8 mouse cellular contexts compared by ENCODE assay signal in genomic region chr16:32803252-32803853, GRCm38 (mm10). TPM values are rescaled to one million over a fixed set of nuclear protein-coding genes. Genes with fewer than 3 reads are reported as not detected.
DNase-seq lines count a peak whose midpoint lies in the region; ATAC-seq and TF ChIP-seq lines count a peak whose summit lies in the region.
"Had no signal": no experiment of that assay in that cellular context is flagged by ENCODE, and none has a peak within 500 bp of the region (broad histone marks: within the 10 kb centered on the region; RNA-seq: fewer than 3 reads in every experiment).

No protein-coding gene starts in this region.

- no peaks in the 10 kb centered on the region for H3K9me3 ChIP-seq in ES-E14 (ENCODE audit: control insufficient read depth, insufficient read depth, low read depth, low read length)
- H3K9me3 ChIP-seq in heart, embryonic 15.5 days (replicated peaks) = no peaks in the 10 kb centered on the region

- in situ Hi-C loops in ES-E14 (cut with MboI; ENCODE audit: low sequenced_read_pairs in 2 of 2, unreplicated experiment in 2 of 2) = no loop called here

- peak overlapping the region; percentile 66; the same call in 1 of the 2 replicates for H3K27ac ChIP-seq in ES-E14 (ENCODE audit: insufficient read depth, low read depth, low read length, poor library complexity, severe bottlenecking)
- peak overlapping the region; percentile 50 for H3K27ac ChIP-seq in heart, embryonic 15.5 days

- H3K4me1 ChIP-seq in ES-E14 (ENCODE audit: control insufficient read depth in 2 of 2, insufficient read depth in 2 of 2, low read length in 2 of 2, poor library complexity in 1 of 2) = peaks cover 8 to 24% of the 10 kb centered on the region in 2 experiments
- H3K4me1 ChIP-seq in heart, embryonic 15.5 days (replicated peaks) = peaks cover 34% of the 10 kb centered on the region

- H3K36me3 ChIP-seq in ES-E14 (ENCODE audit: control insufficient read depth, insufficient read depth, low read length, poor library complexity, severe bottlenecking) = no peaks in the 10 kb centered on the region
- H3K36me3 ChIP-seq in heart, embryonic 15.5 days = no peaks in the 10 kb centered on the region

- ATAC-seq in heart, embryonic 15.5 days (replicated peaks; ENCODE audit: insufficient number of reproducible peaks, insufficient read depth, low FRiP score, low read depth) = 0 out of 2 replicates have a peak, but pooled peaks have one; percentile 29

- 0 out of 2 replicates have a peak overlapping the region, but pooled peaks have one; percentile 13 for H3K4me2 ChIP-seq in heart, embryonic 15.5 days

- H3K9ac ChIP-seq in ES-E14 (ENCODE audit: insufficient read depth, low read depth, low read length, poor library complexity, severe bottlenecking) = peak overlapping the region; percentile 22; the same call in 1 of the 2 replicates
- H3K9ac ChIP-seq in heart, embryonic 15.5 days = no peak overlapping the region

- peak; percentile 32 for DNase-seq in 3134 (ENCODE audit: extremely low read depth, insufficient read length, low spot score)
- no peak for DNase-seq in ES-E14 (ENCODE audit: low read depth, low spot score)
- DNase-seq in cerebellum, postnatal 36 days = peak; percentile 62 to 64
- peak; percentile 35 for DNase-seq in layer of hippocampus, adult 9-11 months
- peak; percentile 85 to 89 for DNase-seq in lung, postnatal 4 days
- peak; percentile 22 to 82 for DNase-seq in urinary bladder, postnatal 36 days (ENCODE audit: low spot score in 2 of 2)

- 31% methylated on average over 6 of the region's 6 CpGs for WGBS in heart, embryonic 15.5 days

- no peaks in the 10 kb centered on the region for H3K27me3 ChIP-seq in heart, embryonic 15.5 days

- H3K4me3 ChIP-seq in ES-E14 (ENCODE audit: insufficient read depth in 1 of 2, low read depth in 1 of 2, low read length in 2 of 2, poor library complexity in 1 of 2, severe bottlenecking in 1 of 2) = no peak overlapping the region
- H3K4me3 ChIP-seq in heart, embryonic 15.5 days = no peak overlapping the region

TF ChIP-seq in ES-E14, 5 proteins besides CTCF, POLR2A, EP300 and RAD21:
- TF ChIP-seq HCFC1 (IDR thresholded peaks at IDR 0.05; ENCODE audit: borderline replicate concordance, insufficient read depth, low read length) = no peak
- no peak for TF ChIP-seq ZC3H11A (IDR thresholded peaks at IDR 0.05; ENCODE audit: borderline replicate concordance, low read depth, low read length)
- TF ChIP-seq ZNF384 (IDR thresholded peaks at IDR 0.05; ENCODE audit: low read depth, low read length) = no peak
- no peak for TF ChIP-seq CHD2 (IDR thresholded peaks at IDR 0.05; ENCODE audit: low read depth, low read length)
- no peak for TF ChIP-seq MAFK (IDR thresholded peaks at IDR 0.05; ENCODE audit: insufficient read depth, low read depth, low read length)

RNA-seq across cellular contexts. Expression of gene Muc20, which starts 6.1 kb away (rescaled TPM):
- not detected in 2 replicates for total RNA-seq in ES-E14 (2012; rRNA removed)
- polyA plus RNA-seq in heart, embryonic 15.5 days (2015; fragmentation: Nextera tagmentation; extraction: Ambion mirVana) = 0.11 TPM in 1 of 2 replicates, not detected in the other
- polyA plus RNA-seq: embryonic facial prominence, embryonic 11.5 days had no signal

RNA-seq across cellular contexts. Expression of gene Smbd1, which starts 6.9 kb away (rescaled TPM):
- 0.58 TPM in 1 of 2 replicates, not detected in the other for total RNA-seq in ES-E14 (2012; rRNA removed)
- polyA plus RNA-seq in heart, embryonic 15.5 days (2015; fragmentation: Nextera tagmentation; extraction: Ambion mirVana) = not detected in 2 replicates
- polyA plus RNA-seq: embryonic facial prominence, embryonic 11.5 days had no signal
